Mouse (Mus musculus) testis, adult 2 months (tissue): ENCODE measurements around the gene Olfr187.

Experiments used
- CTCF ChIP-seq: fragments of 200-500 bp; IDR thresholded peaks from 2 replicates; pipeline ENCODE4 v1.5.1; 2012; ENCODE audit warnings: low read depth, mild to moderate bottlenecking, inconsistent platforms, low read length, moderate library complexity; ENCODE audit not compliant: control insufficient read depth, insufficient read depth, insufficient replicate concordance
- POLR2A ChIP-seq: fragments of 200-500 bp; IDR thresholded peaks from 2 replicates; pipeline ENCODE4 v1.6.1; 2012; ENCODE audit warnings: low read depth, mild to moderate bottlenecking, inconsistent platforms, low read length, moderate library complexity; ENCODE audit not compliant: control insufficient read depth

DNA sequence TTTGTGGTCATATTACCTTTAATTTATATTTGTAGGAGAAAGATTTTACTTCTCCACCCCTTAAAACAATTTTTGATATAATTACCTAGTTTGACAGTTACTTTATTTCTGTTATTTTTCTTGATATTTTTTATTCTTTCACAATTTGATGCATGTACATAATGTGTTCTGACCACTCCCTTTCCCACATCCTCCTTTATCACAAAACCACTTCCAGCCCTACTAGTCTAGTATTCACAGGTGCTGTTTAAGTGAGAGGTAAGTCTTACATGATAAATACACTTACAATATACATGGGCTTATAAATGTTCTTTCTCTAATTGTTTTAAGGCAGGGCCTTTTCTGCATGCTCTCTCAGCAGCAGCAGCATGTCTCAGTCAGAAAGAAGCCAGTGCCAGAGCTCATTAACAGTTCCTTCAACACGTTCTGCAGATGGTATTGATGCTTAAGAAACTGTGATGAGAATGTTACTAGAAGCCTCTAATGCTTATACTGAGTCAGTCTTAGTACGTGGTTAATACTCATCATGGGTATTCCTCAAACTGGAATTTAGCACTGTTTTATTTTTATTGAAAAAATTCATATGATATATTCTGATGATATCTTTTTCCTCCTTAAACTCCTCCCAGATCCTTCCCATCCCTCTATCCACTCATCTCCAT lies 26.1 kb downstream of the Olfr187 start:
- TF ChIP-seq CTCF = no peak
- TF ChIP-seq POLR2A = no peak
